Mouse (Mus musculus) spleen, postnatal 10 days (tissue): Measurements from ENCODE around the gene Gm15093.
"Not testable (repeated sequence)": the region's sequence is repeated elsewhere in the genome, so short reads cannot be mapped to it uniquely, and the experiment has no call there.

Source experiments
- DNase-seq, 2 experiments: peaks; one replicate each; pipeline ENCODE4 v3.0.0; 2021 to 2022; ENCODE audit warnings: low spot score in 2 of 2

The Gm15093 gene

DNA sequence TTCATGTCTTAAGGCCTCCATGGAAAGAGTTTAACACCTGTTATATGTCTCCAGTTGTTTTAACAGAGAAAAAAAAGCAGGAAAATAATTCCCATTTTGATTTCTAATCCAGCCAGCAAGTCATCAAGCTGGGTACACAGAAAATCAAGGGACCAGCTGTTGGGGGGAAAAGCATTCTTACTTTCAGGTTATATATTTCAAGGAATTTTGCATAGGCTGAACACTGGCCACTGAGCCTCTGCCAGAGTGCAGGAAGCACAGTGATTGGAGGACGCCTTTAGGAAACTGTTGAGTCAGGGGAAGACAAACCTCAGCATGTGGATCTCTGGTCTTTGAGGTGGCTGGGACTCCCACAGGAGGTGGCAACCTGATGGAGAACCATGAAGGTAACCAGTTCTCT is at the start of gene Gm15093:
TSS of gene Gm15093 (plus strand) at position 301 of the 400 bp plus-strand sequence.
- not testable (repeated sequence) for DNase-seq
